Mouse (Mus musculus) midbrain, embryonic 15.5 days (tissue): ENCODE data around the gene 4931428L18Rik. TPM values are rescaled to one million over a fixed set of nuclear protein-coding genes. Genes with fewer than 3 reads are reported as not detected.

Experiments used
- ATAC-seq: fragments of 200-750 bp; cut with Nextera tagmentation; replicated peaks from 2 replicates; pipeline ENCODE4 v1.8.0; 2017; ENCODE audit warnings: moderate TSS enrichment
- H3K27ac ChIP-seq: fragments of 300-500 bp; sonication (generic); 2 replicates; pipeline ENCODE4 v1.5.1; 2015; ENCODE audit warnings: mild to moderate bottlenecking, inconsistent platforms
- H3K27me3 ChIP-seq: fragments of 300-500 bp; sonication (generic); replicated peaks from 2 replicates; pipeline ENCODE4 v1.6.1; 2015; ENCODE audit warnings: inconsistent platforms
- H3K36me3 ChIP-seq: fragments of 300-500 bp; sonication (generic); replicated peaks from 2 replicates; pipeline ENCODE4 v1.6.1; 2015; ENCODE audit warnings: inconsistent platforms
- H3K4me1 ChIP-seq: fragments of 300-500 bp; sonication (generic); 2 replicates; pipeline ENCODE4 v1.6.1; 2015; ENCODE audit warnings: inconsistent platforms
- H3K4me2 ChIP-seq: fragments of 300-500 bp; sonication (generic); 2 replicates; pipeline ENCODE4 v1.6.1; 2015; ENCODE audit warnings: inconsistent platforms, mild to moderate bottlenecking, moderate library complexity
- H3K4me3 ChIP-seq: fragments of 300-500 bp; sonication (generic); 2 replicates; pipeline ENCODE4 v1.5.1; 2015; ENCODE audit warnings: mild to moderate bottlenecking, inconsistent platforms
- H3K9ac ChIP-seq: fragments of 300-500 bp; sonication (generic); 2 replicates; pipeline ENCODE4 v1.6.1; 2015; ENCODE audit warnings: mild to moderate bottlenecking, inconsistent platforms
- H3K9me3 ChIP-seq: fragments of 300-500 bp; sonication (generic); 2 replicates; pipeline ENCODE4 v1.6.1; 2016; ENCODE audit warnings: inconsistent platforms
- WGBS: fragments of 180-500 bp; shearing (Covaris S2); methylation state at CpG from one replicate; pipeline ENCODE4 v1.1.7; 2015; ENCODE audit warnings: mixed read lengths; 5-methylcytosine and 5-hydroxymethylcytosine counted together
- polyA plus RNA-seq: library from polyadenylated mRNA; unstranded; fragments of >200 nt; fragmentation: Nextera tagmentation; extraction: Ambion mirVana; gene quantifications from 2 replicates; pipeline ENCODE4 v1.2.1, GENCODE M21; 2015

Gene 4931428L18Rik
- polyA plus RNA-seq, 1 experiment from 2014 or later = not detected

DNA sequence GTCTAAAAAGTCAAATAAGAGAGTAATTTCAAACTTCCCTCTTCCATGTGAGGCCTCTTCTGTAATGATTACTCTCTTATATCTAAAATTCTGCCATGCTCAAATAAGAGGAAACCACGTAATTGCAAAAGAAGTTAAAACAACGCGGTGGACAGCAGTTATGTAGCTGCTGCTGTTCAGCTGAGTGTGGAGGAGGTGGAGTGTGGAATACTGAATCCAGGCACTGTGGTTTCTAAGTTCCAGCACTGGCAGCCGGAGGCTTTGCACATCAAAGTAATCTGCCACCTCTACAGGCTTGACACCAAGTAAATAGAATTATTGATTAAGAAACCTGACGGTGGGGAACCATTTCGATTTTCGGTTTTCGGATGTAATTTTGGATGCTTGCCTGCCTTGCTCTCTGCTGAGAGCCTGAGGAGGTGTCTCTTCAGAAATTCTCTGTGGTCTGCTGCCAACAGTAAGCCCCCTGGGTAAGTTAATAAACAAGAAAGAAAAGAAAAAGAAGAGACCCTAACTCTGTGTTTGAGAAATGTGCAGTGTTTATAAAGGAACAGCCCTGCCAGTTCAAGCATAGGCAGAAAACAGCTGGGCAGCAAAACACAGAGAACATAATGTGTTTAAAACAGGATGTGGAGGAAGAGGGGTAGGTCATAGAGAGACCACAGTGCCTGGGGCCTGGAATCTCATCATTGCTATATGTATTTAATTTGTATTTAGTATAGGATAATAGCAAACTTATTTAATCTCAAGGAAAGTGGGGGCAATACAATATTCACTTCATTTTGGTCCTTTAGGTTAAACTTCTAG is 80.0 kb downstream of the 4931428L18Rik start:
- 54% methylated on average over 8 of the region's 8 CpGs for WGBS
- H3K9me3 ChIP-seq = no peaks in the 10 kb centered on the region
- H3K4me1 ChIP-seq = no peaks in the 10 kb centered on the region
- no peak overlapping the region for H3K4me3 ChIP-seq
- ATAC-seq = peak; percentile 70
- no peak overlapping the region for H3K27ac ChIP-seq
- H3K36me3 ChIP-seq = no peaks in the 10 kb centered on the region
- H3K27me3 ChIP-seq = no peaks in the 10 kb centered on the region
- H3K4me2 ChIP-seq = no peak overlapping the region
- no peak overlapping the region for H3K9ac ChIP-seq

DNA sequence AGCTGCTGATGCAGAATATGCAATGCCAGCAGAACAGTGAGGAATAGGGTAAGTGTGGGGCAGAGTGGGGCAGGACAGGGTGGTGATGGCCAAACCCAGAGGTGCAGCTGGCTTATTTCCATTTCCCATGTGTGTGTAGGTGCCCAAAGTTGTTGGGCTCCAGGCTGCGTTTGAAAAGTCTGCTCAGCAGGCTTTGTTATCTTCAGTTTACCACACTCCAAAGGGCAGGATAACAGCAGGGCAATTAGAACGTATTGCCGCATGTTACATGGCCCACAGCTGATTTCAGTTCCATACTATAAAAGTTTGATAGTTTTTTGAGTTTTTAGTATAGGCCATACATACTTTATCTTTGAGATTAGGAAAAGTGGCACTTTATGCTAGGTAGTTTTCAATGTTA is 84.1 kb downstream of the 4931428L18Rik start:
- Histone ChIP-seq H3K9ac (no peak overlapping the region), H3K4me1 (no peaks in the 10 kb centered on the region), H3K4me3 (no peak overlapping the region), H3K27me3 (no peaks in the 10 kb centered on the region), H3K36me3 (no peaks in the 10 kb centered on the region), H3K4me2 (no peak overlapping the region), H3K9me3 (no peaks in the 10 kb centered on the region), H3K27ac (no peak overlapping the region)
- no peak for ATAC-seq
- 78% methylated on average over 3 of the region's 3 CpGs for WGBS

DNA sequence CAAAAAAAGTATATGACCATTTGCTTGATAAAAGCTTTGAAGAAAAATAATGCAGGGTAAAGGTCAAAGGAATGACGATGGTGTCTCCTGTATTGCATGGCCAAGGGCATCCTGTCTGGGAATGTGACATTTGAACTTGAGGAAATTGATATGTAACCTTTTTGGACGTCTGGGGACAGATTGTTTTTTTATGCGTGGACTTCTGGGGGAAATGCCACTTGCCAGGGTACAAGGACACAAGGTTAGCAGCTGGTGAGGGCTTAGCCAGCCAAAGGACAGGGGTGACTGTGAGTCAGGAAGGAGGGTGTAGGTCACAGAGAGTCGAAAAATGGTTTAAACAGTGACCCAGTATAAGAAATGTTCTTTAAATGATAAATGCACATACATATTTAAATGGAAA is 109.0 kb downstream of the 4931428L18Rik start:
- WGBS = 79% methylated on average over 4 of the region's 4 CpGs
- Histone ChIP-seq H3K4me3 (no peak overlapping the region), H3K27me3 (no peaks in the 10 kb centered on the region), H3K4me1 (no peaks in the 10 kb centered on the region), H3K4me2 (no peak overlapping the region), H3K36me3 (no peaks in the 10 kb centered on the region), H3K9ac (no peak overlapping the region), H3K27ac (no peak overlapping the region), H3K9me3 (no peaks in the 10 kb centered on the region)
- no peak for ATAC-seq

DNA sequence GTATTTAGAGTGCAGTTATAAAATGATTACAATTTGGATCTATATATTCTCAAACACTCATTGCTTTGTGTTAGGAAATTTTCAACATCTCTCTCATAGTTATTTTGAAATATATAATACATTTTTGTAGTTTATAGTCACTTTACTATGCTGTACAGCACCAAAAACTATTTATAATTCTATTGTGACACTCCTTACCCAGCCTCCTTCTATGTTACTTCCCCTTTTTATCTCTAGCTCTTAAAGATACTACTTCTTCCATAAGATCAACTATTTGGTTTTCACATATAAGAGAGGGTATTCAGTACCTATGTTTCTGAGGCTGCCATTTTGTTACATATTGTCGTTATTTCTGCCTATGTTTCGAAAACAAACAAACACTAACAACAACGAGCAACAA is 114.5 kb downstream of the 4931428L18Rik start:
- 90% methylated on average over 3 of the region's 3 CpGs for WGBS
- Histone ChIP-seq H3K9me3 (no peaks in the 10 kb centered on the region), H3K4me3 (no peak overlapping the region), H3K36me3 (no peaks in the 10 kb centered on the region), H3K9ac (no peak overlapping the region), H3K4me1 (no peaks in the 10 kb centered on the region), H3K27me3 (no peaks in the 10 kb centered on the region), H3K4me2 (no peak overlapping the region), H3K27ac (no peak overlapping the region)
- no peak for ATAC-seq

DNA sequence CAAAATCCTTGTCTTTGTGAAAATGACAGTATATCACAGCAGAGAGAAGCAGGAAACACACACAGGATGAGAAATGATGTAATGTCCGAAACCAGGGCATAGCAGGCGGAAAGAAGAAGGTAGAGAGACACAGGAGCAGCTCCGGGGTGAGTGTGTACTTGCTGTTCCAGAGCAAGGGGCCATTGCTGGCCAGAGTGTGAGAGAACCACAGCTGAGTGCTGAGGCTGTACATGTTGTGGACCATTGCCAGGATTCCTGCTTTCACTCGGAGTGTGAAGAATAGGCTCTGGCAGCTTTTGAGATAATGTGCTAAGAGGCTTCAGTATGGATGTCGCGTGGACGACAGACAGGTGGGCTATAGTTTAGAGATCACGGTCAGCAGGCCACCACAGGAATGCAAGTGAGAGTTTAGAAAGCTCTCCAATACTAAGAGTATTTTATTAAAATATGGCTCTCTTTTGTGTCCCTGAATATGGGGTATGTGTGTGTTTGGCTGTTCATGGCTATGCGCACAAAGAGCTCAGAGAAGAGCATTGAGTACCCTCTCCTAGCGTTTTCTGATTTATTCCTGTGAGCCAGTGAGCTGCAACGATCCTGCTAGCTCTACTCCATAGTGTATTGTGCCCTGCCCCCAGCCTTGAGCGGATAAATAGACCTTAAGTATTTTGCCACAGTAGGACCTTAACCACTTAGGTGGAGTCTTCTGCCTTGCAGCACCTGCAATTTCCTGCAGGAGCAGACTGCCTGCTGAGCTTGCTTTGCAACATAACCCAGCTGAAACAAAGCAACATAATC is 119.4 kb downstream of the 4931428L18Rik start:
- H3K36me3 ChIP-seq = no peaks in the 10 kb centered on the region
- ATAC-seq = peak; percentile 63; the same call in 1 of the 2 replicates
- no peak overlapping the region for H3K4me2 ChIP-seq
- no peak overlapping the region for H3K9ac ChIP-seq
- H3K9me3 ChIP-seq = no peaks in the 10 kb centered on the region
- no peaks in the 10 kb centered on the region for H3K4me1 ChIP-seq
- 69% methylated on average over 12 of the region's 12 CpGs for WGBS
- H3K4me3 ChIP-seq = no peak overlapping the region
- no peak overlapping the region for H3K27ac ChIP-seq
- no peaks in the 10 kb centered on the region for H3K27me3 ChIP-seq

DNA sequence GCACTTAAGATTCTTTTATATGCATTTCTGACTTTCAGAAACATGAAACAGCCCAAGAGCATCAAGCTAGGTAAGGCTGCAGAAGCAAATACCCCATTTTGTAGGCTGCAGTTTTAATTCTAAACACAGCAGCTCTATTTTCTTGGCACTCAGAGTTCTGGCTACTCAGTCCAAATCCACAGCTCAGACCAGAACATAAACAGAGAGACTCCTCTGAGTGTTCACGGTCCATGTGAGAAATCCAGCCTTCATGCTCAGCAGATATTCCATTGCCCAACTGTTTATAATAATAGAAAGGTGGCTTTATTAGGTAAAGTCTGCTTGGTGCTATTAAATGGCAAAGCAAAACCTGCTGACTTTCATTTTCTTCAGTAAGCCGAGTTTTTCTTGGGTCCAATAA is 120.2 kb downstream of the 4931428L18Rik start:
- Histone ChIP-seq H3K27ac (no peak overlapping the region), H3K36me3 (no peaks in the 10 kb centered on the region), H3K4me1 (no peaks in the 10 kb centered on the region), H3K27me3 (no peaks in the 10 kb centered on the region), H3K9ac (no peak overlapping the region), H3K4me2 (no peak overlapping the region), H3K4me3 (no peak overlapping the region), H3K9me3 (no peaks in the 10 kb centered on the region)
- ATAC-seq = no peak
- 78% methylated on average over 2 of the region's 2 CpGs for WGBS

DNA sequence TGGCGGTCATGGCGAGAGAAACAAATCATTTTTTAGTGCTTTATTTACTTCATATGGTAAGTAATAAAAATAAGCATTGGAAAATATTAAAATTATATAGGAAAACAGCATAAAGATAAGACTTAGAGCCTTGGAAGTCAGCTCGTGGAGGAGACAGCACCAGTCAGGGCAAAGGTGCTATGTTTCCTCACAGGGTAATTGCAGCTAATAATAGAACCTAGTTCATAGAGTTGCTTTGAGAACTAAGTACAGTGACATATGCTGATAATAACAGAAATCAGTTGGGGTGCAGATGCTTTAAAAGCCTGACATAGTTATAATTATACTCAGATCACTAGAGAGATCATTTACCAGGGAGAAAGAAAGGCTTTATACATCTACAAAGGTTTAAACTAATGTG is 125.3 kb downstream of the 4931428L18Rik start:
- Histone ChIP-seq H3K27me3 (no peaks in the 10 kb centered on the region), H3K9ac (no peak overlapping the region), H3K4me3 (no peak overlapping the region), H3K4me1 (no peaks in the 10 kb centered on the region), H3K4me2 (no peak overlapping the region), H3K27ac (no peak overlapping the region), H3K9me3 (no peaks in the 10 kb centered on the region), H3K36me3 (no peaks in the 10 kb centered on the region)
- no peak for ATAC-seq
- 88% methylated on average over 3 of the region's 3 CpGs for WGBS

DNA sequence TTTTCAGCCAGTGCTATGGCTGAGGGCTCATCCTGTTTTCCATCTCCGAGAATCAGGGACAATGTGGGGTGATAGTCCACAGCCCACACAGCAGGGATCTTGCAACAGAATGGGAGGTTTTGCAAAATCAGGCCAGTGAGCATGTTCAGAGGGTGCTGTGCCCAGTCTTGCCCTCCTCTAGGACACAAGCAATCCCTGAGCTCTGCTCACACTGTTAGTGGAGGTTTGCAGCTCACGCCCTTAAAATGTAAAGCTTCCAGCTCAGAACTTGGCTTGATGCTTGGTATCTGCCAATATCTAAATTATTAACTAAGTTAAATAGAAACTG is 126.1 kb downstream of the 4931428L18Rik start:
- no peaks in the 10 kb centered on the region for H3K9me3 ChIP-seq
- H3K4me1 ChIP-seq = no peaks in the 10 kb centered on the region
- H3K36me3 ChIP-seq = no peaks in the 10 kb centered on the region
- H3K4me2 ChIP-seq = no peak overlapping the region
- H3K9ac ChIP-seq = no peak overlapping the region
- no peak for ATAC-seq
- H3K4me3 ChIP-seq = no peak overlapping the region
- H3K27ac ChIP-seq = no peak overlapping the region
- 65% methylated on average over 2 of the region's 2 CpGs for WGBS
- no peaks in the 10 kb centered on the region for H3K27me3 ChIP-seq

DNA sequence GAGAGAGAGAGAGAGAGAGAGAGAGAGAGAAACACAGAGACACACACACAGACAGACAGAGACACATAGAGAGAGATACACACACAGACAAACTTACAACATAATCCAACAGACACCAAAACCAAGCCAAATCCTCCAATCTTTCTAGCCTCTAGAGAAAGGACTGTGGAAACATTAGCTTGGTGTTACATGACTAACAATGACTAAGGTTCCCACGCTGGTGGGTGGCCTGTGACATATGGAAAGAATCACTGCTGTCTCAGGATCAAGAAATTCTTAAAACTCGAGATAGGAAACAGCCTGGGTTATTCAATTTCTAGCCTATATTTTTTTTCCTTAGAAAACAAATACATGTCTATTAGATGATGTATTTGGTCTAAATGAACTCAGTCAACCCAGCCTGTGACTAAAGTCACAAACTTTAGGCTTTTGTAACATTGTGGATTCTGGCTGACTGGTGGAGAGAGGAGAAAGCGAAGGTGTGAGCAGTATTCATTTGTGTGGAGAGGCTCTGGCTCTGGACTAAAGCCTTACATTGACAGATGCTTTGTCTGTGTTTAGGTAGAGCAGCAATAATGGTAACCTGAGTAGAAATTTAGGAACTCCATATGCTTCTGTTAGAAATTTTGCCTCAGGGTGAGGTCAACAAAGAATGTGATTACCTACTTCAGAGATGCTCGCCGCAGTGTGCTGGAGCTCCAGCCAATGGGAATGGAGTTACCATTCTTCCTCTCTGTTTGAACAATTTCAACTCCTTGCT is 126.6 kb downstream of the 4931428L18Rik start:
- no peak for ATAC-seq

DNA sequence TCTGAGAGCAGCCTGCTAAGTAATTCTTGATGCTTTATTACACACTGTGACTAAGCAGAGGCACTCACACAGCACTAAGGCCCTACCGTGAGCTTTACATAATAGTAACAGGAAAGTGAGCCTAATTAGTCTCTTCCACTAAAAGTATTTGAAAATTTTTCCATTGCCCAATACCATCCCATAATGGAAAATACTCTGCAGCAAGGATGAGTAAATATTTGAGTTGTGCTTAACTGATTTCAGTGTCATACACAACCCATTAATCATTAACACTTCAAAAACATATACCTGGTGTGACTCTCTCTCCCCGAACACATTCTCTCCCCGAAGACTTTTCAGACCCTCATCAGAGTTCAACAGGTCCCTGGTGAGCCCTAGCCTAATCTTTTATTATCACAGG is 127.7 kb downstream of the 4931428L18Rik start:
- Histone ChIP-seq H3K27ac (no peak overlapping the region), H3K9ac (no peak overlapping the region), H3K27me3 (no peaks in the 10 kb centered on the region), H3K4me3 (no peak overlapping the region), H3K9me3 (no peaks in the 10 kb centered on the region), H3K4me1 (no peaks in the 10 kb centered on the region), H3K36me3 (no peaks in the 10 kb centered on the region), H3K4me2 (no peak overlapping the region)
- 89% methylated on average over 3 of the region's 3 CpGs for WGBS
- no peak for ATAC-seq

More for the DNA sequence above, 126.6 kb downstream of the 4931428L18Rik start:
- no peaks in the 10 kb centered on the region for H3K4me1 ChIP-seq
- H3K27ac ChIP-seq = no peak overlapping the region
- H3K9ac ChIP-seq = no peak overlapping the region
- H3K36me3 ChIP-seq = no peaks in the 10 kb centered on the region
- H3K27me3 ChIP-seq = no peaks in the 10 kb centered on the region
- WGBS = 80% methylated on average over 5 of the region's 5 CpGs
- no peak overlapping the region for H3K4me2 ChIP-seq
- H3K4me3 ChIP-seq = no peak overlapping the region
- no peaks in the 10 kb centered on the region for H3K9me3 ChIP-seq

DNA sequence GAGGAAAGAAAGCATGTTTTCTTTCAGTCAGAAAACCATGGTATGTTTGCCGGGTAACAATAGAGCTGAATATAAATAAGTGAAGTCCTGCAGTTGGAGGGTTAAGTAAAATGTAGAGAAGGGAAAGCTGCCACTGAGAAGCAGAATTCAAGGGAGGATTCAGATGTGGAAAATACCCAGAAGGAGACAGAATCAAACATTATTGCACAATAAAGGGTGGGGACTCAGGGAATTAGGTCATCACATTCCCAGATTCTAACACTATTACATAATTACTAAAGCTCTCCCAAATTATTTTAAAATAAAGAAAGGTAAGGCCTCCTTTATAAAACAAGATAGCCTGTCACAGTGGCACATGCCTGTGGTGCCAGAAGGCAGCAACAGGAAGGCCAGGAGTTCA is 128.5 kb downstream of the 4931428L18Rik start:
- Histone ChIP-seq H3K4me1 (no peaks in the 10 kb centered on the region), H3K36me3 (no peaks in the 10 kb centered on the region), H3K27ac (no peak overlapping the region), H3K9me3 (no peaks in the 10 kb centered on the region), H3K9ac (no peak overlapping the region), H3K27me3 (no peaks in the 10 kb centered on the region), H3K4me3 (no peak overlapping the region), H3K4me2 (no peak overlapping the region)
- WGBS = 77% methylated on average over 1 of the region's 1 CpGs
- no peak for ATAC-seq

DNA sequence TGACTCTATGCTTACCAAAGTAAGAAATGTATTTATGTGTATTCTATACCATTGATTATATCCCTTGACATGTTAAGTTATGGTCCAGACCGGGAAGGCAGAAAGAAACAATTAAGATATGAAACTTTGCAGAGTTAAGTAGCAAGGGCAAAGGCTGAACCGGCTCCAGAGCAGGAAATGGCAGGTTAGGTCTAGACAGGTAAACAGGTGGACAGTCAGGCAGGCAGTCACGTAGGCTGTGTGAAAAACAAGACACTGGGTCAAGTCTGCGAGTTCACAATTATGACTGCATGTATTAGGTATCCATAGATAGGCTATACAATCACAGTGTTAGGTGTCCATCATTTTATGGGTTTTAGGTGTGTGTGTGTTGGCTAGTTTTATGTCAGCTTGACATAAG is 133.8 kb downstream of the 4931428L18Rik start:
- Histone ChIP-seq H3K4me3 (no peak overlapping the region), H3K4me2 (no peak overlapping the region), H3K36me3 (no peaks in the 10 kb centered on the region), H3K9me3 (no peaks in the 10 kb centered on the region), H3K9ac (no peak overlapping the region), H3K27me3 (no peaks in the 10 kb centered on the region), H3K4me1 (no peaks in the 10 kb centered on the region), H3K27ac (no peak overlapping the region)
- no peak for ATAC-seq
- 95% methylated on average over 4 of the region's 4 CpGs for WGBS
